Mouse (Mus musculus) embryonic fibroblast, embryonic 13.5 days (primary cell): ENCODE measurements at regions not wholly inside any gene's neighbourhood (a gene's known extent, or its start where the extent isn't known, plus 50 kb on each side); places are given as distances from the start of the nearest gene placed in this dataset.

Source experiments
- H3K27ac ChIP-seq: 2 replicates; pipeline ENCODE4 v1.5.1; 2012; ENCODE audit warnings: low read length, control low read depth, inconsistent platforms; ENCODE audit not compliant: insufficient read depth
- H3K4me1 ChIP-seq: 2 replicates; pipeline ENCODE4 v1.6.1; 2011; ENCODE audit warnings: low read length; ENCODE audit not compliant: control insufficient read depth, insufficient read depth
- H3K4me3 ChIP-seq: 2 replicates; pipeline ENCODE4 v1.5.1; 2011; ENCODE audit warnings: mild to moderate bottlenecking, control low read depth, low read length; ENCODE audit not compliant: insufficient read depth
- CTCF ChIP-seq: IDR thresholded peaks from 2 replicates; pipeline ENCODE4 v1.5.1; 2011; ENCODE audit warnings: mild to moderate bottlenecking, control low read depth, low read length, moderate library complexity, borderline replicate concordance; ENCODE audit not compliant: insufficient read depth
- POLR2A ChIP-seq: IDR thresholded peaks from 2 replicates; pipeline ENCODE4 v1.6.1; 2011; ENCODE audit warnings: low read depth, mild to moderate bottlenecking, control low read depth, low read length, moderate library complexity

GRCm38 (mm10) chr12:49449396-49449795 is 64.4 kb downstream of the Gm43517 start:
- Histone ChIP-seq H3K4me1 (peaks cover 2% of the 10 kb centered on the region; the same call in 1 of the 2 replicates), H3K4me3 (no peak overlapping the region), H3K27ac (no peak overlapping the region)
- TF ChIP-seq POLR2A: no peak
- no peak for TF ChIP-seq CTCF

GRCm38 (mm10) chr12:49468059-49468458 is 83.1 kb downstream of the Gm43517 start:
- Histone ChIP-seq H3K27ac (no peak overlapping the region), H3K4me3 (no peak overlapping the region), H3K4me1 (no peaks in the 10 kb centered on the region)
- TF ChIP-seq CTCF: no peak
- TF ChIP-seq POLR2A: no peak

- TF ChIP-seq CTCF (no peak), POLR2A (no peak)
- peak overlapping the region; percentile 68; the same call in 1 of the 2 replicates for H3K27ac ChIP-seq
- H3K4me3 ChIP-seq: no peak overlapping the region
- no peaks in the 10 kb centered on the region for H3K4me1 ChIP-seq
Observed at GRCm38 (mm10) chr12:49473371-49473770, 88.4 kb downstream of the Gm43517 start.

- peaks cover 3% of the 10 kb centered on the region for H3K4me1 ChIP-seq
- no peak overlapping the region for H3K27ac ChIP-seq
- no peak for TF ChIP-seq POLR2A
- TF ChIP-seq CTCF: no peak
- no peak overlapping the region for H3K4me3 ChIP-seq
Observed at GRCm38 (mm10) chr12:49480656-49481055, 95.7 kb downstream of the Gm43517 start.

GRCm38 (mm10) chr12:49481151-49481550 is 96.2 kb downstream of the Gm43517 start:
- H3K4me3 ChIP-seq: no peak overlapping the region
- H3K4me1 ChIP-seq: peaks cover 3% of the 10 kb centered on the region
- H3K27ac ChIP-seq: no peak overlapping the region
- TF ChIP-seq POLR2A: no peak
- no peak for TF ChIP-seq CTCF

GRCm38 (mm10) chr12:49482367-49482766 is 97.4 kb downstream of the Gm43517 start:
- Histone ChIP-seq H3K27ac (no peak overlapping the region), H3K4me3 (no peak overlapping the region), H3K4me1 (peaks cover 3% of the 10 kb centered on the region)
- TF ChIP-seq CTCF: no peak
- TF ChIP-seq POLR2A: no peak

GRCm38 (mm10) chr12:49484070-49484770 is 99.2 kb downstream of the Gm43517 start:
- Histone ChIP-seq H3K27ac (no peak overlapping the region), H3K4me1 (peaks cover 3% of the 10 kb centered on the region), H3K4me3 (no peak overlapping the region)
- TF ChIP-seq POLR2A (no peak), CTCF (no peak)

GRCm38 (mm10) chr12:49513131-49513530 is 128.2 kb downstream of the Gm43517 start:
- Histone ChIP-seq H3K4me3 (no peak overlapping the region), H3K4me1 (no peaks in the 10 kb centered on the region), H3K27ac (no peak overlapping the region)
- TF ChIP-seq POLR2A (no peak), CTCF (no peak)

- no peak for TF ChIP-seq CTCF
- no peak for TF ChIP-seq POLR2A
- no peak overlapping the region for H3K4me3 ChIP-seq
- H3K27ac ChIP-seq: no peak overlapping the region
- no peaks in the 10 kb centered on the region for H3K4me1 ChIP-seq
Observed at GRCm38 (mm10) chr12:49514616-49515015, 129.6 kb downstream of the Gm43517 start.
